Mouse (Mus musculus) kidney, postnatal 4 days (tissue): ENCODE data around the gene Ptgs1.

ENCODE experiments used
- DNase-seq, 2 experiments: peaks; one replicate each; pipeline ENCODE4 v3.0.0; 2021; ENCODE audit warnings: mixed read lengths in 2 of 2

The Ptgs1 gene

GRCm38 (mm10) chr2:36252505-36252904, 22.3 kb downstream of the Ptgs1 start:
- no peak for DNase-seq

- no peak for DNase-seq
Measured at GRCm38 (mm10) chr2:36254445-36254844, 24.2 kb downstream of the Ptgs1 start.

GRCm38 (mm10) chr2:36256931-36257330, 26.7 kb downstream of the Ptgs1 start:
- DNase-seq: no peak

GRCm38 (mm10) chr2:36259382-36259781, 29.2 kb downstream of the Ptgs1 start:
- DNase-seq: no peak

- DNase-seq: no peak
Measured at GRCm38 (mm10) chr2:36259798-36260540, 29.7 kb downstream of the Ptgs1 start.

- no peak for DNase-seq
Measured at GRCm38 (mm10) chr2:36262025-36262424, 31.8 kb downstream of the Ptgs1 start.

- DNase-seq: no peak
Measured at GRCm38 (mm10) chr2:36269458-36269857, 39.2 kb downstream of the Ptgs1 start.

GRCm38 (mm10) chr2:36270186-36270585, 40.0 kb downstream of the Ptgs1 start:
- no peak for DNase-seq

GRCm38 (mm10) chr2:36271085-36271484, 40.9 kb downstream of the Ptgs1 start:
- DNase-seq: no peak

- no peak for DNase-seq
Measured at GRCm38 (mm10) chr2:36272288-36272950, 42.2 kb downstream of the Ptgs1 start.

GRCm38 (mm10) chr2:36276454-36276853, 46.2 kb downstream of the Ptgs1 start:
- DNase-seq: peak; percentile 64 to 71

- DNase-seq: no peak
Measured at GRCm38 (mm10) chr2:36278760-36279159, 48.5 kb downstream of the Ptgs1 start.

GRCm38 (mm10) chr2:36281138-36281537, 50.9 kb downstream of the Ptgs1 start:
- DNase-seq: no peak

- DNase-seq: no peak
Measured at GRCm38 (mm10) chr2:36282301-36282700, 52.1 kb downstream of the Ptgs1 start.
